Mouse (Mus musculus): ENCODE data around the gene Hadha. TPM values are rescaled to one million over a fixed set of nuclear protein-coding genes. Genes with fewer than 3 reads are reported as not detected.

The Hadha gene
- polyA plus RNA-seq, 1 experiment from 2014 or later, result 129 TPM

GRCm38 (mm10) chr5:30159601-30160000 is 4.6 kb upstream of the Hadha start:
- no peak overlapping the region for H3K27ac ChIP-seq (ENCODE audit: low read depth, low read length)
- WGBS (ENCODE audit: insufficient replicate concordance), result 69% methylated on average over 6 of the region's 6 CpGs

GRCm38 (mm10) chr5:30155821-30156629 is 1.1 kb upstream of the Hadha start:
- peak overlapping the region; percentile 93 for H3K9ac ChIP-seq (ENCODE audit: low read depth, low read length)
- 31% methylated on average over 13 of the region's 13 CpGs for WGBS (ENCODE audit: insufficient replicate concordance)
- no peak for ATAC-seq (replicated peaks; ENCODE audit: insufficient number of reproducible peaks, low FRiP score, low TSS enrichment)
- H3K4me2 ChIP-seq, result peak overlapping the region; percentile 85
- no peaks in the 10 kb centered on the region for H3K27me3 ChIP-seq (ENCODE audit: control insufficient read depth, insufficient read depth, low read length)
- peak overlapping the region; percentile 79 for H3K4me3 ChIP-seq (ENCODE audit: low read depth, low read length)
- H3K4me1 ChIP-seq (ENCODE audit: control insufficient read depth, insufficient read depth, low read length), result peaks cover 5% of the 10 kb centered on the region; the same call in 1 of the 2 replicates
- no peaks in the 10 kb centered on the region for H3K9me3 ChIP-seq (replicated peaks; ENCODE audit: control insufficient read depth, low read length)
- peak overlapping the region; percentile 88; the same call in 1 of the 2 replicates for H3K27ac ChIP-seq (ENCODE audit: low read depth, low read length)
- H3K36me3 ChIP-seq (ENCODE audit: control insufficient read depth, insufficient read depth, low read length), result no peaks in the 10 kb centered on the region

More at GRCm38 (mm10) chr5:30159601-30160000, 4.6 kb upstream of the Hadha start:
- Histone ChIP-seq H3K27me3 (ENCODE audit: control insufficient read depth, insufficient read depth, low read length) (no peaks in the 10 kb centered on the region), H3K4me2 (no peak overlapping the region), H3K9ac (ENCODE audit: low read depth, low read length) (no peak overlapping the region), H3K9me3 (replicated peaks; ENCODE audit: control insufficient read depth, low read length) (no peaks in the 10 kb centered on the region), H3K4me1 (ENCODE audit: control insufficient read depth, insufficient read depth, low read length) (peaks cover 5% of the 10 kb centered on the region; the same call in 1 of the 2 replicates), H3K4me3 (ENCODE audit: low read depth, low read length) (no peak overlapping the region), H3K36me3 (ENCODE audit: control insufficient read depth, insufficient read depth, low read length) (no peaks in the 10 kb centered on the region)
- ATAC-seq (replicated peaks; ENCODE audit: insufficient number of reproducible peaks, low FRiP score, low TSS enrichment), result no peak

GRCm38 (mm10) chr5:30155395-30155792 is 432 bp upstream of the Hadha start:
- Histone ChIP-seq H3K4me1 (ENCODE audit: control insufficient read depth, insufficient read depth, low read length) (peaks cover 5% of the 10 kb centered on the region; the same call in 1 of the 2 replicates), H3K9ac (ENCODE audit: low read depth, low read length) (peak overlapping the region; percentile 93), H3K36me3 (ENCODE audit: control insufficient read depth, insufficient read depth, low read length) (no peaks in the 10 kb centered on the region), H3K4me3 (ENCODE audit: low read depth, low read length) (peak overlapping the region; percentile 79), H3K4me2 (peak overlapping the region; percentile 85), H3K27me3 (ENCODE audit: control insufficient read depth, insufficient read depth, low read length) (no peaks in the 10 kb centered on the region), H3K9me3 (replicated peaks; ENCODE audit: control insufficient read depth, low read length) (no peaks in the 10 kb centered on the region), H3K27ac (ENCODE audit: low read depth, low read length) (peak overlapping the region; percentile 88)
- ATAC-seq (replicated peaks; ENCODE audit: insufficient number of reproducible peaks, low FRiP score, low TSS enrichment), result 0 out of 2 replicates have a peak, but pooled peaks have one; percentile 29
- WGBS (ENCODE audit: insufficient replicate concordance), result under 1% methylated on average over 31 of the region's 31 CpGs

GRCm38 (mm10) chr5:30154013-30154412 is 949 bp downstream of the Hadha start:
- H3K4me2 ChIP-seq, result peak overlapping the region; percentile 85
- H3K36me3 ChIP-seq (ENCODE audit: control insufficient read depth, insufficient read depth, low read length), result no peaks in the 10 kb centered on the region
- no peak for ATAC-seq (replicated peaks; ENCODE audit: insufficient number of reproducible peaks, low FRiP score, low TSS enrichment)
- peak overlapping the region; percentile 93 for H3K9ac ChIP-seq (ENCODE audit: low read depth, low read length)
- peak overlapping the region; percentile 79 for H3K4me3 ChIP-seq (ENCODE audit: low read depth, low read length)
- no peaks in the 10 kb centered on the region for H3K9me3 ChIP-seq (replicated peaks; ENCODE audit: control insufficient read depth, low read length)
- H3K27ac ChIP-seq (ENCODE audit: low read depth, low read length), result no peak overlapping the region
- H3K27me3 ChIP-seq (ENCODE audit: control insufficient read depth, insufficient read depth, low read length), result no peaks in the 10 kb centered on the region
- H3K4me1 ChIP-seq (ENCODE audit: control insufficient read depth, insufficient read depth, low read length), result peaks cover 5% of the 10 kb centered on the region; the same call in 1 of the 2 replicates
- 22% methylated on average over 4 of the region's 4 CpGs for WGBS (ENCODE audit: insufficient replicate concordance)

- ATAC-seq (replicated peaks; ENCODE audit: insufficient number of reproducible peaks, low FRiP score, low TSS enrichment), result no peak
- Histone ChIP-seq H3K4me2 (no peak overlapping the region; the same call in 1 of the 2 replicates), H3K4me3 (ENCODE audit: low read depth, low read length) (no peak overlapping the region), H3K36me3 (ENCODE audit: control insufficient read depth, insufficient read depth, low read length) (no peaks in the 10 kb centered on the region), H3K27ac (ENCODE audit: low read depth, low read length) (no peak overlapping the region), H3K4me1 (ENCODE audit: control insufficient read depth, insufficient read depth, low read length) (peaks cover 5% of the 10 kb centered on the region; the same call in 1 of the 2 replicates), H3K27me3 (ENCODE audit: control insufficient read depth, insufficient read depth, low read length) (no peaks in the 10 kb centered on the region), H3K9me3 (replicated peaks; ENCODE audit: control insufficient read depth, low read length) (no peaks in the 10 kb centered on the region), H3K9ac (ENCODE audit: low read depth, low read length) (no peak overlapping the region)
- WGBS (ENCODE audit: insufficient replicate concordance), result 86% methylated on average over 2 of the region's 2 CpGs
Measured at GRCm38 (mm10) chr5:30153222-30153621, 1.7 kb downstream of the Hadha start.

GRCm38 (mm10) chr5:30152413-30152812 is 2.5 kb downstream of the Hadha start:
- Histone ChIP-seq H3K9ac (ENCODE audit: low read depth, low read length) (no peak overlapping the region), H3K27ac (ENCODE audit: low read depth, low read length) (no peak overlapping the region)

GRCm38 (mm10) chr5:30152007-30152406 is 3.0 kb downstream of the Hadha start:
- Histone ChIP-seq H3K9me3 (replicated peaks; ENCODE audit: control insufficient read depth, low read length) (no peaks in the 10 kb centered on the region), H3K27me3 (ENCODE audit: control insufficient read depth, insufficient read depth, low read length) (no peaks in the 10 kb centered on the region), H3K9ac (ENCODE audit: low read depth, low read length) (no peak overlapping the region), H3K36me3 (ENCODE audit: control insufficient read depth, insufficient read depth, low read length) (peaks cover 1% of the 10 kb centered on the region; the same call in 1 of the 2 replicates), H3K4me3 (ENCODE audit: low read depth, low read length) (no peak overlapping the region), H3K4me1 (ENCODE audit: control insufficient read depth, insufficient read depth, low read length) (peaks cover 5% of the 10 kb centered on the region; the same call in 1 of the 2 replicates), H3K4me2 (no peak overlapping the region), H3K27ac (ENCODE audit: low read depth, low read length) (no peak overlapping the region)
- 79% methylated on average over 4 of the region's 4 CpGs for WGBS (ENCODE audit: insufficient replicate concordance)
- no peak for ATAC-seq (replicated peaks; ENCODE audit: insufficient number of reproducible peaks, low FRiP score, low TSS enrichment)

More at GRCm38 (mm10) chr5:30152413-30152812, 2.5 kb downstream of the Hadha start:
- Histone ChIP-seq H3K4me1 (ENCODE audit: control insufficient read depth, insufficient read depth, low read length) (peaks cover 5% of the 10 kb centered on the region; the same call in 1 of the 2 replicates), H3K36me3 (ENCODE audit: control insufficient read depth, insufficient read depth, low read length) (no peaks in the 10 kb centered on the region), H3K4me3 (ENCODE audit: low read depth, low read length) (no peak overlapping the region), H3K9me3 (replicated peaks; ENCODE audit: control insufficient read depth, low read length) (no peaks in the 10 kb centered on the region), H3K4me2 (no peak overlapping the region), H3K27me3 (ENCODE audit: control insufficient read depth, insufficient read depth, low read length) (no peaks in the 10 kb centered on the region)
- 92% methylated on average over 1 of the region's 1 CpGs for WGBS (ENCODE audit: insufficient replicate concordance)
- no peak for ATAC-seq (replicated peaks; ENCODE audit: insufficient number of reproducible peaks, low FRiP score, low TSS enrichment)

- Histone ChIP-seq H3K36me3 (ENCODE audit: control insufficient read depth, insufficient read depth, low read length) (peaks cover 15% of the 10 kb centered on the region), H3K4me3 (ENCODE audit: low read depth, low read length) (no peak overlapping the region), H3K9ac (ENCODE audit: low read depth, low read length) (no peak overlapping the region), H3K4me2 (no peak overlapping the region), H3K9me3 (replicated peaks; ENCODE audit: control insufficient read depth, low read length) (no peaks in the 10 kb centered on the region), H3K27me3 (ENCODE audit: control insufficient read depth, insufficient read depth, low read length) (no peaks in the 10 kb centered on the region), H3K4me1 (ENCODE audit: control insufficient read depth, insufficient read depth, low read length) (no peaks in the 10 kb centered on the region), H3K27ac (ENCODE audit: low read depth, low read length) (no peak overlapping the region)
- 83% methylated on average over 5 of the region's 5 CpGs for WGBS (ENCODE audit: insufficient replicate concordance)
- ATAC-seq (replicated peaks; ENCODE audit: insufficient number of reproducible peaks, low FRiP score, low TSS enrichment), result no peak
Measured at GRCm38 (mm10) chr5:30148133-30148920, 6.6 kb downstream of the Hadha start.
